Mouse (Mus musculus) intestine, postnatal 0 days (tissue): ENCODE results near the gene Fsip1. TPM values are rescaled to one million over a fixed set of nuclear protein-coding genes. Genes with fewer than 3 reads are reported as not detected.

Experiments
- ATAC-seq: fragments of 200-750 bp; cut with Nextera tagmentation; 2 replicates; pipeline ENCODE4 v1.8.0; 2017; ENCODE audit warnings: mild to moderate bottlenecking, moderate TSS enrichment, moderate library complexity
- H3K27ac ChIP-seq: fragments of 300-500 bp; sonication (generic); 2 replicates; pipeline ENCODE4 v1.5.1; 2014; ENCODE audit warnings: mild to moderate bottlenecking, low read depth, low read length, moderate library complexity
- H3K27me3 ChIP-seq: fragments of 300-500 bp; sonication (generic); replicated peaks from 2 replicates; pipeline ENCODE4 v1.6.1; 2014; ENCODE audit warnings: low read length, mixed read lengths; ENCODE audit not compliant: control insufficient read depth, insufficient read depth
- H3K36me3 ChIP-seq: fragments of 300-500 bp; sonication (generic); 2 replicates; pipeline ENCODE4 v1.6.1; 2014; ENCODE audit warnings: mild to moderate bottlenecking, moderate library complexity; ENCODE audit not compliant: control insufficient read depth, insufficient read depth
- H3K4me1 ChIP-seq: fragments of 300-500 bp; sonication (generic); replicated peaks from 2 replicates; pipeline ENCODE4 v1.6.1; 2014; ENCODE audit warnings: antibody characterized with exemption, low read length, mixed read lengths; ENCODE audit not compliant: control insufficient read depth, insufficient read depth
- H3K4me2 ChIP-seq: fragments of 300-500 bp; sonication (generic); replicated peaks from 2 replicates; pipeline ENCODE4 v1.6.1; 2014; ENCODE audit warnings: low read depth, mild to moderate bottlenecking, moderate library complexity
- H3K4me3 ChIP-seq: fragments of 300-500 bp; sonication (generic); 2 replicates; pipeline ENCODE4 v1.5.1; 2014; ENCODE audit warnings: low read depth, low read length
- H3K9ac ChIP-seq: fragments of 300-500 bp; sonication (generic); 2 replicates; pipeline ENCODE4 v1.6.1; 2014; ENCODE audit warnings: mild to moderate bottlenecking, low read depth, low read length
- H3K9me3 ChIP-seq: fragments of 300-500 bp; sonication (generic); 2 replicates; pipeline ENCODE4 v1.6.1; 2016; ENCODE audit warnings: mixed run types; ENCODE audit not compliant: control insufficient read depth
- CTCF ChIP-seq: sonication (generic); IDR thresholded peaks from 2 replicates; pipeline ENCODE4 v1.5.1; 2016; ENCODE audit warnings: low read depth, mild to moderate bottlenecking, control low read depth, antibody characterized with exemption, moderate library complexity
- WGBS: fragments of 180-500 bp; shearing (Covaris S2); extraction: QIAGEN DNeasy Blood & Tissue Kit; methylation state at CpG from one replicate; pipeline ENCODE4 v1.1.7; 2014; 5-methylcytosine and 5-hydroxymethylcytosine counted together
- polyA plus RNA-seq: library from polyadenylated mRNA; unstranded; fragments of >200 nt; fragmentation: Nextera tagmentation; extraction: Ambion mirVana; gene quantifications from 2 replicates; pipeline ENCODE4 v1.2.1, GENCODE M21; 2015

Fsip1 gene
- polyA plus RNA-seq, 1 experiment from 2014 or later = 0.13 TPM

GRCm38 (mm10) chr2:118116754-118117290, 139.9 kb downstream of the Fsip1 start:
- Histone ChIP-seq H3K27me3 (no peaks in the 10 kb centered on the region), H3K36me3 (peaks cover 57% of the 10 kb centered on the region), H3K4me3 (no peak overlapping the region), H3K27ac (no peak overlapping the region), H3K9ac (no peak overlapping the region), H3K4me1 (no peaks in the 10 kb centered on the region), H3K9me3 (no peaks in the 10 kb centered on the region), H3K4me2 (no peak overlapping the region)
- WGBS = 51% methylated on average over 3 of the region's 3 CpGs
- no peak for TF ChIP-seq CTCF
- ATAC-seq = no peak

GRCm38 (mm10) chr2:118116180-118116579, 140.6 kb downstream of the Fsip1 start:
- peaks cover 50% of the 10 kb centered on the region for H3K36me3 ChIP-seq
- no peak for ATAC-seq
- no peak overlapping the region for H3K4me2 ChIP-seq
- H3K27me3 ChIP-seq = no peaks in the 10 kb centered on the region
- no peak overlapping the region for H3K4me3 ChIP-seq
- H3K9ac ChIP-seq = no peak overlapping the region
- whole genome bisulfite sequencing = 32% methylated on average over 2 of the region's 2 CpGs
- no peaks in the 10 kb centered on the region for H3K9me3 ChIP-seq
- no peak for TF ChIP-seq CTCF
- H3K4me1 ChIP-seq = no peaks in the 10 kb centered on the region
- H3K27ac ChIP-seq = no peak overlapping the region

GRCm38 (mm10) chr2:118115647-118116046, 141.1 kb downstream of the Fsip1 start:
- H3K27me3 ChIP-seq = no peaks in the 10 kb centered on the region
- WGBS = 77% methylated on average over 7 of the region's 7 CpGs
- H3K27ac ChIP-seq = no peak overlapping the region
- no peak overlapping the region for H3K4me2 ChIP-seq
- H3K9me3 ChIP-seq = no peaks in the 10 kb centered on the region
- no peak for TF ChIP-seq CTCF
- peaks cover 45% of the 10 kb centered on the region for H3K36me3 ChIP-seq
- H3K9ac ChIP-seq = no peak overlapping the region
- ATAC-seq = no peak
- no peaks in the 10 kb centered on the region for H3K4me1 ChIP-seq
- no peak overlapping the region for H3K4me3 ChIP-seq

- H3K4me3 ChIP-seq = peak overlapping the region; percentile 65; the same call in 1 of the 2 replicates
- no peaks in the 10 kb centered on the region for H3K27me3 ChIP-seq
- no peak overlapping the region for H3K27ac ChIP-seq
- H3K36me3 ChIP-seq = peaks cover 35% of the 10 kb centered on the region
- ATAC-seq = no peak
- H3K9me3 ChIP-seq = no peaks in the 10 kb centered on the region
- 83% methylated on average over 10 of the region's 10 CpGs for WGBS
- no peak for TF ChIP-seq CTCF
- no peaks in the 10 kb centered on the region for H3K4me1 ChIP-seq
- H3K9ac ChIP-seq = 0 out of 2 replicates have a peak overlapping the region, but pooled peaks have one; percentile 17
- H3K4me2 ChIP-seq = peak overlapping the region; percentile 83
Observed at GRCm38 (mm10) chr2:118114671-118115070, 142.1 kb downstream of the Fsip1 start.

- Histone ChIP-seq H3K9ac (peak overlapping the region; percentile 7; the same call in 1 of the 2 replicates), H3K27me3 (no peaks in the 10 kb centered on the region), H3K36me3 (peaks cover 28% of the 10 kb centered on the region), H3K9me3 (no peaks in the 10 kb centered on the region), H3K4me3 (peak overlapping the region; percentile 65), H3K4me1 (no peaks in the 10 kb centered on the region), H3K27ac (no peak overlapping the region), H3K4me2 (peak overlapping the region; percentile 83)
- no peak for ATAC-seq
- WGBS = 58% methylated on average over 8 of the region's 8 CpGs
- TF ChIP-seq CTCF = peak; percentile 66
Observed at GRCm38 (mm10) chr2:118113808-118114524, 142.8 kb downstream of the Fsip1 start.

- peak overlapping the region; percentile 83 for H3K4me2 ChIP-seq
- H3K27me3 ChIP-seq = no peaks in the 10 kb centered on the region
- no peaks in the 10 kb centered on the region for H3K4me1 ChIP-seq
- no peak for TF ChIP-seq CTCF
- H3K9ac ChIP-seq = 0 out of 2 replicates have a peak overlapping the region, but pooled peaks have one; percentile 32
- no peak; the same call in 1 of the 2 replicates for ATAC-seq
- H3K9me3 ChIP-seq = no peaks in the 10 kb centered on the region
- 38% methylated on average over 21 of the region's 21 CpGs for WGBS
- peak overlapping the region; percentile 65 for H3K4me3 ChIP-seq
- no peak overlapping the region for H3K27ac ChIP-seq
- H3K36me3 ChIP-seq = peaks cover 19% of the 10 kb centered on the region
Observed at GRCm38 (mm10) chr2:118112846-118113479, 143.8 kb downstream of the Fsip1 start.
